Mouse (Mus musculus) bone marrow, adult 2 months (tissue): Measurements from ENCODE around the gene Tmem108. TPM values are rescaled to one million over a fixed set of nuclear protein-coding genes. Genes with fewer than 3 reads are reported as not detected.

Source experiments
- H3K27ac ChIP-seq: fragments of 200-500 bp; 2 replicates; pipeline ENCODE4 v1.5.1; 2012; ENCODE audit warnings: low read depth, mild to moderate bottlenecking, control low read depth, inconsistent platforms, low read length; ENCODE audit not compliant: control insufficient read depth, poor library complexity, insufficient read depth
- H3K4me1 ChIP-seq: fragments of 200-500 bp; 2 replicates; pipeline ENCODE4 v1.6.1; 2011; ENCODE audit warnings: low read length; ENCODE audit not compliant: control insufficient read depth, insufficient read depth
- H3K4me3 ChIP-seq: fragments of 200-500 bp; replicated peaks from 2 replicates; pipeline ENCODE3; 2011; ENCODE audit warnings: mild to moderate bottlenecking, low read depth, low read length, control low read depth; ENCODE audit not compliant: control insufficient read depth
- CTCF ChIP-seq: fragments of 200-500 bp; IDR thresholded peaks from 2 replicates; pipeline ENCODE4 v1.5.1; 2011; ENCODE audit warnings: low read length, control low read depth; ENCODE audit not compliant: control insufficient read depth, insufficient read depth
- POLR2A ChIP-seq: fragments of 200-500 bp; IDR thresholded peaks from 2 replicates; pipeline ENCODE4 v1.6.1; 2011; ENCODE audit warnings: low read depth, mild to moderate bottlenecking, control low read depth, low read length, borderline replicate concordance; ENCODE audit not compliant: control insufficient read depth
- WGBS: fragments of 180-500 bp; shearing (Covaris S2); methylation state at CpG from one replicate; pipeline ENCODE4 v1.1.7; 2018; 5-methylcytosine and 5-hydroxymethylcytosine counted together
- polyA plus RNA-seq: library from polyadenylated mRNA; stranded (reverse); fragments of >200 nt; gene quantifications from 2 replicates; pipeline ENCODE4 v1.2.4, GENCODE M21; 2011; ENCODE audit warnings: low replicate concordance; ENCODE audit not compliant: missing spikeins, insufficient read depth, insufficient read length

Tmem108 gene
- polyA plus RNA-seq, 1 experiment = 3.3 TPM

DNA sequence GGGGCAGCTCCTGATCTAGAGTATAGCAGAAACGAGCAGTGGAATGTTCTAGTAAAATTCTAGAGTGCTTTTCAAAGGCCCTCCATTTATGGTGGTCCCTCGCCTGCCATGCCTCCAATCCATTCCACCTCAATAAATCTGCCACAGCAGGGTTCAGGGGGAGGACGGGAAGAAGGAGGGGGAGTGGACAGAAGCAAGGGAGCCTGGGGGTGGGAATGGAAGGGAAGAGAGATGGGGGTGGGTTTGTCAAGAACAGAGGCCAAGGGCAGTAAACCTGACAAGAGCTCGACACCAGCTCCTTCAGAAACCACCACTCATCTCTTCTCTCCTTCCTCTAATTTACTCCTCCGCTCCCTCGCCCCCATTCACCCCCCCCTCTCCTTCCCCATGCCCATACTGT, 238.6 kb downstream of the Tmem108 start:
- WGBS = 44% methylated on average over 5 of the region's 6 CpGs
- TF ChIP-seq POLR2A (no peak), CTCF (no peak)
- Histone ChIP-seq H3K27ac (no peak overlapping the region), H3K4me3 (no peak overlapping the region), H3K4me1 (no peaks in the 10 kb centered on the region)

DNA sequence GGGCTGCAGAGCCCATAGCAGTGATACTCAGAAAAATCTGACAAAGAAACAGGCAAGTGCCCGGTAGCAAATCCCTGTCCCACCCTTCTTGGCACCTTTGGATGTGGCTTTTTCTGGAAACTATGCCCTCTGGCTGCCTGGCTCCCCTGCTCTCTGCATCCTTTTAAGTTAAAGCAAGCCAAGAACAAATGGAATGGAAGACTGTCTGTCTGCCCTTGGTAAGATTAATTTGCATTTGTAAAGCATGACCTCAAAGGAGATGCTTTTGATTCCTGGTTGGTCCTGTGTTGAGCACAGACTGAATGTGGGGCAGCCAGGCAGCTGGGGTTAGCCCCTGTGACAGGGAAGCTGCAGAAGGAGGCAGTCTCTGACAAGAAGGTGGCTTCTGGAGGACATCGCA, 247.8 kb downstream of the Tmem108 start:
- no peak overlapping the region for H3K4me3 ChIP-seq
- H3K4me1 ChIP-seq = no peaks in the 10 kb centered on the region
- WGBS = 71% methylated on average over 2 of the region's 2 CpGs
- TF ChIP-seq POLR2A = no peak
- TF ChIP-seq CTCF = no peak
- no peak overlapping the region for H3K27ac ChIP-seq

DNA sequence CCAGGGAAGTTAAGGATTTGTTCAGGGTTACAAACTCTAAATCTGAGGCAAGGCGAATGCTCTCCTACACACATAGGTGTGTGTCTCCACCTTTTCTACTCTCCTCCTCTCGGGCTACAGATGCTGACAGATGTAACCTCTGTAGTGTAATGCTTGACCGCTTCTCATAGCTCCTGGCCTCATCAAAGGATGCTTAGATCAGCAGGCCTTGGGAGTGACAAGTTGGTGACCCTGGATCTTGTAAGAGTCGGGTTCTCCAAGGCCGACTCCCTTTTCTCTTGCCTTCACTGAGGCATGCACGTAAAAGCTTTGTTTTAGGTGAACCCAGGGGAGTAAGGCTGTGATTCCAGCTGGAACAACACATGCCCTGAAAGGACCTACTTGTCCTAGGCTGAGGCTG, 249.4 kb downstream of the Tmem108 start:
- WGBS = 74% methylated on average over 6 of the region's 6 CpGs
- TF ChIP-seq CTCF = no peak
- TF ChIP-seq POLR2A = no peak
- Histone ChIP-seq H3K4me1 (no peaks in the 10 kb centered on the region), H3K4me3 (no peak overlapping the region), H3K27ac (no peak overlapping the region)

DNA sequence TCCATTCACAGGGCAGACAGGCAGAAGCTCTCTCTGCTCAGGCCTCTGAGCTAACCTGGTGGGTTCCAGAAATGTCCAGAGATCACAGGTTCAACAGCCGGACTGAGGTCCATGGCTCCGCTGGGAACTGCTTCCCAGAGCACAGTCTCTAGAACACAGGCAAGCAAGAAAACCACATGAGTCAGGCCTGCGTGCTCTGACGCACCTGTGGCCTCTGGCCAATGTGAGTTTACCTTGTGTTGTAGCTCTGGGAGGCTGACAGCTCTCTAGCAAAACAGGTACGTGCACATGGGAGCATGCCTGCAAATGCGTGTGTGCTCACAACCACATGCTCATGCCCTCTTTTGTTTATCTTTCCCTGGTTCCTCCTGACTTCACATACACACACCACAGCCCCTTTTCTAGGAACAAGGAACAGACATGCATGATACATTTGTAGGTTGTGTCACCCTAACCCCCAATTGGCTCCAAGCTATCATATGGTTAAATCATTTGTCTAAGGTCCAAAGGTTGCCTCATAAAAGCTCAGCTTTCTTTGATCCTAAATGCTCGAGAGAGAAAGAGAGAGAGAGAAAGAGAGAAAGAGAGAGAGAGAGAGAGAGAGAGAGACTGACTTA, 254.6 kb downstream of the Tmem108 start:
- Histone ChIP-seq H3K27ac (no peak overlapping the region), H3K4me1 (no peaks in the 10 kb centered on the region), H3K4me3 (no peak overlapping the region)
- WGBS = 58% methylated on average over 7 of the region's 7 CpGs
- TF ChIP-seq POLR2A = no peak
- TF ChIP-seq CTCF = no peak

DNA sequence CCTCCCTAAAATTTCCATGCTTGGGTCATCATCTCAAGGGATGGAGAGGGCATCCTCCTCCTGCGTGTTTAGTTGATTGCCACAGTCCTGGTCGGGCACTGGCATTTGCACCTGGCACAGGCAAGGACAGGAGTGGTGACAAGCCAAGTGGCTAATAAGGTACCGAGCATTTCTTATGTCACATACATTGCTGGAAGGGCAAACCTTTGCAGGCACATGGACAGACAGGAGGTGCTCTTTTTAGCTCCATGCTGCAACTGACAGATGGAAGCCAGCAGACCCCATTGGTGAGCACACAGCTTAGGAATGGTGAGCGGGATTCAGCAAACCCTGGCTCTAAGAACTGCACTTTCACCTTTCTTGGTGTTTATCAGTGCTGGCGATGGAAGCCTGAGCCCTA, 256.6 kb downstream of the Tmem108 start:
- H3K4me3 ChIP-seq = no peak overlapping the region
- TF ChIP-seq CTCF (no peak), POLR2A (no peak)
- H3K27ac ChIP-seq = no peak overlapping the region
- H3K4me1 ChIP-seq = no peaks in the 10 kb centered on the region
- 74% methylated on average over 5 of the region's 5 CpGs for WGBS

DNA sequence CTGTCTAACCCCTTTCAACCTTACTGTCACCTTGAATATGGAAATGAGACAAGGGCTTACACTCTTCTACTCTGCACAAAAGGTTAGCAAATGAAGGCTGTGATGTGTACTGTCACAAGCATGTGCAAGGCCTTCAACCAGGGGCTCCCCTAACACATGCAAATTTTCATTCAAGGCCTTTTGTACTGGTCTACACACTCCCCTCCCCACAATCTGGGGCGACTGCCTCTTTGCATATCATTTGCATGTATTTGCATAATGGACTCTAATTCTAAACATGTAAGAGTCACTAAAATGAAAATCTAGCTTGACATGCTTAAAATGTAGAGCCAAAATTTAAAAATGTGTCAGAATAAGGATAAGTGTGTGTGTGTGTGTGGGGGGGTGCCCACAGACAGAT, 257.0 kb downstream of the Tmem108 start:
- H3K27ac ChIP-seq = no peak overlapping the region
- H3K4me3 ChIP-seq = no peak overlapping the region
- TF ChIP-seq CTCF = no peak
- no peak for TF ChIP-seq POLR2A
- WGBS = 76% methylated on average over 1 of the region's 1 CpGs
- no peaks in the 10 kb centered on the region for H3K4me1 ChIP-seq

DNA sequence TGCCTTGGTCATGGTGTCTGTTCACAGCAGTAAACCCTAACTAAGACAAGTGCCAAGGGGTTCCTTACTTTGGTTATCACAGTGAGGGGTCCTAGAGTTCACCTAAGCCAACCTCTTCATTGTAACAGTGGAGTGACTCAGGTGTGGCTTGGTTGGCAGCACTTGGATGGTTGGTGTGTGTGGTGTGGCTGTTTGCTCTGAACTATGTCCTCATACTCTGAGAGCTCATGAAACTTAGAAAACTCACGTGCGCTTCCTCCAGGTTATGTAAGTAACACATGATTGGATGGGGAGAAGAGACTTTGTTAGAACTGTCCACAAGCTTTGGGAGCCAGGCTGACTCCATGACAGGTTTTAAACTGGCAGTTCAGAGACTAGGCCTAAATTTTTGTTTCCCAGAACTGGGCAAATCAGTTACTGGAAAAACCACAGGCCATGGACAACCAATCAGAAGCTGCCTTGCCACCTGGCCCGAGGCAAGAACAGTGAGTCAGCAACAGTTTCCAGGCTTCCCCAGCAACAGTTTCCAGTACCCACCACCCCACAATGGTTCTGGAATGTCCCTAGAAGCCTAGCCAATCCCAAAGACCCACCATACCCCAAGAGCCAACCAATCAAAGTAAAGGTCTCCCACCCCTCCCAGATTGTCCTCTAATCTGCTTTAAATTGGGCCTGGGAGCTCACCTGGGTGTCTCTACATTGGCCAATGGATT, 257.9 kb downstream of the Tmem108 start:
- no peak overlapping the region for H3K4me3 ChIP-seq
- TF ChIP-seq CTCF = no peak
- TF ChIP-seq POLR2A = no peak
- H3K27ac ChIP-seq = no peak overlapping the region
- no peaks in the 10 kb centered on the region for H3K4me1 ChIP-seq
- whole genome bisulfite sequencing = 47% methylated on average over 3 of the region's 3 CpGs

DNA sequence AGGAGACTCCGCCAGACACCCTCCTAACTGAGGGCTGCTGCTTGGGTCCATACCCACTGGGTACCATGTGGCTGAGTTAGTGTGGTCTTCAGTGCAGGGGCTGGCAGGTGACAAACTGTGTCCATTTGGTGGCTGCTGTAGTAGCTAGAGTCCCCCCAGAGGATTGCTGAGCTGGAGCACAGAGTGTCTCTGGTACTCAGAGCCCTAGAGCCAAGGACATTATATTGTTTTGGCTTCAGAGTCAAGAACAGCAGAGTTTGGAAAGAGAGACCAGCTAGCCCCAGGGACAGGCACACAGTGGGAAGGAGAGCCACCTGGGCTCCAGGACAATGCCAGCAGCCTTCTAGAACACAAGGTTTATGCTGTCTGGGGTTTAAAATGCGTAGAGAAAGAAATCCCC, 259.0 kb downstream of the Tmem108 start:
- H3K27ac ChIP-seq = no peak overlapping the region
- TF ChIP-seq CTCF = no peak
- no peak for TF ChIP-seq POLR2A
- 78% methylated on average over 2 of the region's 2 CpGs for WGBS

More for the DNA sequence above, 259.0 kb downstream of the Tmem108 start:
- Histone ChIP-seq H3K4me1 (no peaks in the 10 kb centered on the region), H3K4me3 (no peak overlapping the region)
